Mouse (Mus musculus): ENCODE results near the gene Gm20708.

DNA sequence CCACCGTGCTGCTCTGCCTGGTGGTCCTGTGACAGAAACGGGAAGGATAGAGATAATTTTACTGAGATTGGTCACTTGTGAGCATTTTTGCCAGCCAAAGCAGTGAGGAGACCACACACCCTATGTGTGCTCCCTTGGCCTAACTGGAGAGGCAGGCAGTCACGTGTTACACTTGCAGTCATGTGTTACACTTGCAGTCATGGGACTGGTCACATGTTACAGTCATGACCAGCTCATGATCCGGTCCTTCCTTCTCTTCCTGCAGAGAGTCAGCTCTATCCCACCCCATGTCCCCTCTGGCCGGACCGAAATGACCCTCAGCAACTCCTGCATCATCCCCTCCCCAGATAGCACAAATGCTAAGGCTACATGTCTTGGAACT is 71.5 kb downstream of the Gm20708 start:
- TF ChIP-seq POLR2A (IDR thresholded peaks at IDR 0.05; ENCODE audit: insufficient read depth, low read depth, low read length), result no peak
- no peak for TF ChIP-seq CTCF (IDR thresholded peaks at IDR 0.05; ENCODE audit: insufficient read depth, low read depth, low read length)
